Mouse (Mus musculus): ENCODE results near the gene Aida. TPM values are rescaled to one million over a fixed set of nuclear protein-coding genes. Genes with fewer than 3 reads are reported as not detected.
A peak's percentile ranks its signal among the peaks of the same experiment; 100 is the strongest.
"Not testable (repeated sequence)": the region's sequence is repeated elsewhere in the genome, so short reads cannot be mapped to it uniquely, and the experiment has no call there.

Gene Aida
- total RNA-seq, 2 experiments from 2014 or later: 47.8 to 47.9 TPM

DNA sequence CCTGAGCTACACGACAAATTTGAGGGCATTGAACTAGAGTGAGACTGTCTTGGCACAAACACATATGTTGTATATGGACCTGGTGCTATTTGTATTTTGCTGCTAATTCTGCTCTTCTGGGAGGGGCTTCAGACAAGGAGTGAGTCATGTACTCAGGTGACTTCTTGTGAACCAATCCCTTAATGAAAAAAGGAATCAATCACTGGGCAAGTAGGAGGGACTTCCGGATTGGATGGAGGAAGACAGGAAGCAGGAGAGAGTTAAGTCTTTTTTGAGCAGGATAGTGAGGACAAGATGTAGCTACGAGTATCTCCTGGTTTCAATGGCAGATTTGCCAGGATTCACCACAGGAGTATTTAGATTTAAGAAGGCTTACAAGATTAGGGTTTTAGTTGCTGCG is 6.8 kb upstream of the Aida start:
- H3K4me3 ChIP-seq: no peak overlapping the region
- no peak overlapping the region for H3K27ac ChIP-seq
- TF ChIP-seq CTCF (conservative IDR thresholded peaks at IDR 0.05): no peak
- no peak for DNase-seq (ENCODE audit: low spot score in 2 of 2)

DNA sequence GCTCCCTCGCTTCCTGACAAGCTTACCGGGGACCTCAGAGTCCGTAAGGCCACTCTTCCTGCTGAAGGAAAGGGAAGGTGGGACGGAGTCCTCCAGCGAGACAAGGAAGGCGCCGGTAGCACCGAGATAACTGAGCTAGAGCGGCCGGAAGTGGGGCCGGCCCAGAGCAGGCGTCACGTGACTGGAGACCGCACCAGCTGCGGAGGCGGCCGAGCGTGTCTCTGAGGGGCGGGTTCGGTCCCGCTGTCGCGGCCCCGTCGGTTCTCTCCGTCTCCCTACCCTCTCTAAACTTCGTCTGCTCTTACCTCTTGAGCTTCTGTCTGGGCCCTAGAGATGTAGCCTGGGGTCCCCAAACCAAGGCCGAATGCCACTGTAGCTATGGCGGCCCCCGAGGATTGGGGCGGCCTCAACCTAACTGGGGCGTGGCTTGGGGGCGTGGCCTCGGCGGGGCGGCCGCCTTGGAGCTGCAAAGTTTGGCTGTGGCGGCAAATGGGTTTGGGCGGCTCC is 540 bp downstream of the Aida start, which contains the start of gene Brox:
TSS of gene Brox (minus strand) at position 393 of the 507 bp plus-strand sequence.
- no peak for TF ChIP-seq CTCF (conservative IDR thresholded peaks at IDR 0.05)
- peak within 1 kb of the TSS; percentile 89 for H3K27ac ChIP-seq
- peak within 1 kb of the TSS; percentile 61 for H3K4me3 ChIP-seq
- peak; percentile 92 to 93 for DNase-seq (ENCODE audit: low spot score in 2 of 2)

DNA sequence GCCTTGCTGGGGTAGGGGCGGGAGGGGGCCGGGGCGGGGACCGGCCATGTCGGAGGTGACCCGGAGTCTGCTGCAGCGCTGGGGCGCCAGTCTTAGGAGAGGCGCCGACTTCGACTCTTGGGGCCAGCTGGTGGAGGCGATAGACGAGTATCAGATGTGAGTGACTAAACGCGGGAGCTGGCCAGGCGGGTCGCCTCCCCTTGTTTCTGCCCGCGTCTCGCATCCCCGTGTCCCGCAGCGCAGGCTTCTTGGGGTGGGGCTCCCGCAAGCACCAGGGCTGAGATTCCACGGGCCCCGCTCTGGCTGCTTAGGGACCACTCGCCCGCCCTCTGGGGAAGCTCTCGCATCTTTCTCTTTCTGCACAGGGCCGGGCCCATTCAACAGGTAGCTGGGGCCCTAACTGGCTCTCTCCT is 1.1 kb downstream of the Aida start:
- peak overlapping the region; percentile 89; the same call in 1 of the 2 replicates for H3K27ac ChIP-seq
- peak; percentile 14 to 22 for DNase-seq (ENCODE audit: low spot score in 2 of 2)
- peak overlapping the region; percentile 61 for H3K4me3 ChIP-seq
- no peak for TF ChIP-seq CTCF (conservative IDR thresholded peaks at IDR 0.05)

DNA sequence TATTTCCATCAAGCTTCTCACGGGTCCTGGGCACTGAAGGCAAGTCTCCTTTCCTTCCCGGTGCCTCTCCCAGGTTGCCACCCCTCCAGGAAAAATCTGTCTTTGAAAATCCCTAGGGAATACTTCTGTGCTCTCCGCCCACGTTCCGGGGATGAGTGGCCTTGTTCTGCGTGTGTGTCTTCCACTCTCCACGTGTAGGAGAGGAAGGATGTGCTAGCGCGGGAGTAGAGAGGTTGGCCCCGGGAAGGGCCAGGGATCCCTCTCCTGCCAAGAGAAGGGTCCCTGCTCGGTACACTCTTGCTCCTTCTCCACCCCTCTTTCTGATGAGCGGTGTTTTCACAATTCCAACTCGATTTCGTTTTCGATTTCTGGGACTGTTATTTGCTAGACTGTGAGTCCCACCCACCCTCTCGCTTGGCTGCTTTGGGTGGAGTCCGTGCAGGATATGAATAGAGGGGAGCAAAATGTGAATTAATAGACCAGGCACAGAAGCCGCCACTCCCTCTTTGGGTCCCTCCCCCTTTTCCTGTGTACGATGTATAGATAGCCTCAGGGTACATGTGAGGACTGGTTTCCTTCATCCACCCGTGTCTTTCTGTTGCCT is 1.6 kb downstream of the Aida start:
- no peak for TF ChIP-seq CTCF (conservative IDR thresholded peaks at IDR 0.05)
- Histone ChIP-seq H3K4me3 (peak overlapping the region; percentile 61), H3K27ac (peak overlapping the region; percentile 89; the same call in 1 of the 2 replicates)
- peak; percentile 10 to 21 for DNase-seq (ENCODE audit: low spot score in 2 of 2)

DNA sequence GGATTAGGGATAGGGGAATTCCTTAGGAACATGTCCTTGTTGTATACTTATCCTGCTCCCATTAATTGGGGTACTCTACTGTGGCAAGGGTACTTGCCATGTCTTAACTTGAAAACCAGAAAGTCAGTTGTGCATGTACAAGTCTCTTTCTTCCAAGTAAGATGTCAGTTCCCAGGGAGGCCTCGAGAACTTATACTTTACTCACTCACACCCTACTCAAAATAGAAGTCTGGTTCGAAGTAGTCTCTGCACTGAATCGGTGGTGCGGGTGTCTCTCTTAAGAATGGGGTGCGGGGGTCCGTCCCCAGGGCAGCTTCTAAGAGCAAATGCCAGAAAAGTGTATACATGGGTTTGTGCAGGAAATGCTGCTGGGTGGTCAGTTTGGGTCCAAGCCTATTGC is 2.8 kb downstream of the Aida start:
- TF ChIP-seq CTCF (conservative IDR thresholded peaks at IDR 0.05): no peak
- peak; percentile 98 for DNase-seq (ENCODE audit: low spot score in 2 of 2)
- H3K4me3 ChIP-seq: no peak overlapping the region
- no peak overlapping the region for H3K27ac ChIP-seq

DNA sequence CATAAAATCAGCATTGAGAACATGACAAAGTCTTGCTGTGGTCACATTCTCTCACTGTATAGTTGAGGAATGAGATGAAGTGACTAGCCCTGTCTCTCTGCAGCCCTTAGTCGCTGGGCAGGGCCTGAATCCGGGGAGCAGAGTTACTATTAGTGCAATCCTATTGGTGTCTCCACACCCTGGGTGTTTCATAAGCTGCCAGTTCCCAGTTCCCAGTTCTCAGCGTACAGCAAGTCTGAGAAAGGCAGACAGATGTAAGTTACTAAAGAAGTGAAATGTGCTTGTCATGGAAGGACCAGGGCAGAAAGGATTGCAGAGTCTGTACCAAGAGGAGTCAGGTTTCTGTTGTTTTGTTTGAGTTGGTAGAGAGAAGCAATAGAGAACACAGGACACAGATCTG is 11.2 kb downstream of the Aida start:
- no peak for DNase-seq (ENCODE audit: low spot score in 2 of 2)
- TF ChIP-seq CTCF (conservative IDR thresholded peaks at IDR 0.05): no peak
- Histone ChIP-seq H3K27ac (no peak overlapping the region), H3K4me3 (no peak overlapping the region)

DNA sequence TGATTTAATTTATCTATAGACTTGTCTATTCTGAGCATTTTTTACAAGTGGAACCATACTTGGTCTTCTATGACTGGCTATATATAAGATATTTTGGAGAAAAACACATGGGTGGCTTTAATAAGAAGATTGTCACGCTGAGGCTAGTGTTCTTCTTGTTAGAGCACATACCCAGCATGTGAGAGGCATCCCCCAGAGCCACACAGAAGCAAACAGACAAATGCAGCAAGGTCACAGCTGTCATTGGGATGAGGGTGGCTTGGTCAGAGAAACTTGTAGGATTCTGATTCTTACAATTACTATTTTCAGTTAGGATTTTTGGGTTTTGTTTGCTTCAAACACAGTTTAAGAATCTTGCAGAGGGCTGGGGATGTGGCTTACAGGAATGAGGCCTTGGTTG is 12.1 kb downstream of the Aida start:
- no peak for DNase-seq (ENCODE audit: low spot score in 2 of 2)
- H3K4me3 ChIP-seq: no peak overlapping the region
- no peak for TF ChIP-seq CTCF (conservative IDR thresholded peaks at IDR 0.05)
- no peak overlapping the region for H3K27ac ChIP-seq

DNA sequence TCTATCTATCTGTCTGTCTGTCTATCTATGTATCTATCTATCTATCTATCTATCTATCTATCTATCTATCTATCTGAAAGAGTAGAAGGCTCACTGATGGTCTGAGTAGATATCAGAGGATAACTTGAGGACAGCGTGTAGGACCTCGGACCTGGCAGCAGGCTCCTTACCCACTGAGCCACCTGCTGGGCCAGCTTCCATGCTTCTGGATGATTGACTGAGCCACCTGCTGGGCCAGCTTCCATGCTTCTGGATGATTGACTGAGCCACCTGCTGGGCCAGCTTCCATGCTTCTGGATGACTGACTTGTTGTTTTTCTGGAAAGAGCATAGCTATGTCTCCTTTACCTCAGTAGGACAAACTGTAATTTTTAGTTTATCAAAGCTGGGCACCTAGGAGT is 13.2 kb downstream of the Aida start:
- not testable (repeated sequence) for H3K27ac ChIP-seq; H3K4me3 ChIP-seq; DNase-seq (ENCODE audit: low spot score in 2 of 2)

DNA sequence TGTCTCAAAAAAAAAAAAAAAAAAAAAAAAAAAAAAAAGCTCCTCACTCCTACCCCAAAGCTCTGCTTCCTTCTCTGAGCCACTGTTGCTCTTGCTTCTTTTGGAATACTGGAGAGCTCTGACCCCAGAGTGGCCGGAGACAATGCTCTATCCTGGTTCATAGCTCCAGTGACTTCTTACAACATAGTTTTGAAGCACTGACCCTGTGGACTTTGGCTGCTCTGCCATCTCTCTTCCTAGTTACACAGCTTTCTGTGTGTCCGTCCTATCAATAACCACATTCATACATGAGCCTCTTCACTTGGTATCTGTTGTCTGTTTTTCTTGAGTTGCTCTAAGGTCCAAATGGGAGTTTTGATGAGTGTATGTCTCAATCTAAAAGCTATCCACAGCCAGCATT is 15.7 kb downstream of the Aida start:
- DNase-seq (ENCODE audit: low spot score in 2 of 2): no peak
- Histone ChIP-seq H3K27ac (no peak overlapping the region), H3K4me3 (no peak overlapping the region)
- no peak for TF ChIP-seq CTCF (conservative IDR thresholded peaks at IDR 0.05)

DNA sequence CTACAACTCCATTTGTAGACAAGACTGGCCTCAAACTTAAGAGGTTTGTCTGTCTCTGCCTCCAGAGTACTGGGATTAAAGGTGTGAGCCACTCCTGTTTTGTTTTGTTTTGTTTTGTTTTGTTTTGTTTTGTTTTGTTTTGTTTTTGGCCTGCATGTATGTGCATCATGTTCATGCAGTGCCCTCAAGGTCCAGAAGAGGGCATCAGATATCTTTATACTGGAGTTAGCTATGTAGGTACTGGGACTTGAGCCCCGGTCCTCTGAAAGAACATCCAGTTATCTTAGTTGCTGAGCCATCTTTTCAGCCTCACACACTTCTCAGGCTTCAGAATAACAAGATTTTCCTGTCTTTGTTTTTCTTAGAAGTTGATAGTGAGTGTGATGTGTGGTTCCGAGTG is 19.4 kb downstream of the Aida start:
- no peak for DNase-seq (ENCODE audit: low spot score in 2 of 2)
- Histone ChIP-seq H3K4me3 (no peak overlapping the region), H3K27ac (no peak overlapping the region)
- peak; percentile 61 for TF ChIP-seq CTCF (conservative IDR thresholded peaks at IDR 0.05)

DNA sequence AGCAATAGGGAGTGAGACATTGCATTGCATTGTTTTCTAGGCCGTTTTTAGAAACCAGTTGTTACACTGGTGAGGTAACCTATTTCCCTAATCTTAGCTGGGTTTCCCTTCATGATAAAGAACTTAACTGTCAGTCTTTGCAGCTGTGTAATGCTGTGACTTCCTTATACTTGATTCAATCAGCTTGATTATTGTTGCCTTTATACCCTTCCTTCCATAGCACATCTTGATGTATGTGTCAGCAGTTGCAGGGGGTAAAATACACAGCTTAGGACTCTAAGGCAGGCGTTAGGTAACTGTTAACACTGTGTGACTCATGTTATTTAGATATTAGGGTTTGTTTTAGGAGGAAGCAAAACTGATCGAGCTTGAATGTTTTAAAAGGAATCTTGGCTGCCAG is 24.3 kb downstream of the Aida start:
- H3K27ac ChIP-seq: no peak overlapping the region
- no peak for TF ChIP-seq CTCF (conservative IDR thresholded peaks at IDR 0.05)
- no peak for DNase-seq (ENCODE audit: low spot score in 2 of 2)
- no peak overlapping the region for H3K4me3 ChIP-seq

DNA sequence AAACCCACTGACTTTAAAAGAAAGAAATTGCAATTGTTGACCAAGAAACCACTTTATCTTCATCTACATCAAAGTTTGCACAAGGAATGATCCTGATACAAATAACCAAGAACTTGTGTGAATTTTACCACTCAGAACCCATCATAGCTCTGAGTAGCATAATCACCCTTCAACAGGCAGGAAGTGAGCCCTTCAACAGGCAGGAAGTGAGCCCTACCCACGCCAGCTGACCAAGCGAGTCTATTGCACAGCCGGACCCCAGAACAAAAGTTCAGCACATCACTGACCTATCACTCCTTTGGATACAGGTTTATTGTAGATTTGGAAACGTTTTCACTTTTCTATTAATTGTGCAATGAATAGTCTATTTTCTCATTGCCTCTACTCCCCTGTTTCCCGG is 26.1 kb downstream of the Aida start:
- not testable (repeated sequence) for H3K4me3 ChIP-seq; H3K27ac ChIP-seq; DNase-seq (ENCODE audit: low spot score in 2 of 2)

DNA sequence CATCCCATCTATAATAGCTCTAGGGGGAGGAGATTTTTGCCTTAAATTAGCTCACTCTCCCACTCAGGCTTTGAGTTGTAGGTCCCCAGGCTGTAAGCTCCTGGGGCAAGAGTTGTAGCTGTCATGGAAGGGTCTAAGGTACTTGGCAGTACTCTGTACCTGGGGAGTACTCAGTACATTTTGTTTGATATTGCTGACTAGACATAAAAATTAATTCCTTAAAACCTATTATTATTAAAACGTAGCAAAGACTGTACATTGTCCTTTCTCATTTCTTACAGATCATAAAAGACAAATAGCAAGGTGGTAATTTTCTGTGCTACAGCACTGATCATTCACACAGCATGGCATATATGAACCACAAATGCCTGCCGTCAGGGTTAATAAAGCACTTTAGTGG is 27.5 kb downstream of the Aida start:
- Histone ChIP-seq H3K4me3 (no peak overlapping the region), H3K27ac (no peak overlapping the region)
- DNase-seq (ENCODE audit: low spot score in 2 of 2): no peak
- TF ChIP-seq CTCF (conservative IDR thresholded peaks at IDR 0.05): no peak

DNA sequence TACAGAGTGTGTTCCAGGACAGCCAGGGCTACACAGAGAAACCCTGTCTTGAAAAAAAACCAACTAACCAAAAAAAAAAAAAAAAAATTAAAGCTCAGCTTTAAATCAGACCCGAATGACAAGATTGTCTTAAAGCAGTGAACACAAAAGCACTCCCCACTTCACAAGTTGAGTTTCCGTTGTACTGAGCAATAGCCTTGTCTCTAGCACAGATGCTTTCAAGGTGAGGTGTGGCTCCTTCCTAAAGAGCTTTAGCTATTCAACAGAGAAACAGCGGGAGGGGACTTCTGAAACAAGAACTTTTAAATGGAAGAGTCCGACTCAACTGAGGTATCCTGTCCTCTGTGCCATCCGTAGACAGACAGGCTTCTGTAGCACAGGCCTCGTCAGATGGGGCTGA is 28.0 kb downstream of the Aida start:
- no peak overlapping the region for H3K4me3 ChIP-seq
- DNase-seq (ENCODE audit: low spot score in 2 of 2): no peak
- no peak overlapping the region for H3K27ac ChIP-seq
- no peak for TF ChIP-seq CTCF (conservative IDR thresholded peaks at IDR 0.05)

Measured in layer of hippocampus, adult 2 months (tissue).